Mouse (Mus musculus): ENCODE measurements around the gene Peak1.

GRCm38 (mm10) chr9:56414322-56414721 is 3.5 kb downstream of the Peak1 start:
- no peak for TF ChIP-seq CTCF (IDR thresholded peaks at IDR 0.05; ENCODE audit: control insufficient read depth, insufficient read depth, insufficient replicate concordance, low read depth, low read length)
- TF ChIP-seq POLR2A (IDR thresholded peaks at IDR 0.05; ENCODE audit: control insufficient read depth, low read depth, low read length): no peak

Data from testis, adult 2 months (tissue).